Mouse (Mus musculus) heart, postnatal 4 days (tissue): Measurements from ENCODE around the gene Gpalpp1. TPM values are rescaled to one million over a fixed set of nuclear protein-coding genes. Genes with fewer than 3 reads are reported as not detected.

Source experiments
- total RNA-seq, 2 experiments: library from RNA; stranded (reverse); gene quantifications; 2 replicates each; pipeline ENCODE4 v1.2.3; 2021

The Gpalpp1 gene
- total RNA-seq, 2 experiments from 2014 or later: 14.8 to 15.4 TPM

Other genes starting within 250 kb of the Gpalpp1 start
- not detected for gene Kctd4, start 155.8 kb downstream of the Gpalpp1 start, total RNA-seq
- gene Gtf2f2, start 99.9 kb downstream of the Gpalpp1 start, total RNA-seq: 10 to 100 TPM; 25.0 to 27.4 TPM
- gene Nufip1, start 131 bp upstream of the Gpalpp1 start, total RNA-seq: 1 to 10 TPM; 6.0 to 6.4 TPM